ENCODE assay signal across 8 mouse cellular contexts in genomic region chr14:73143710-73144420, GRCm38 (mm10). TPM values are rescaled to one million over a fixed set of nuclear protein-coding genes. Genes with fewer than 3 reads are reported as not detected.
DNase-seq lines count a peak whose midpoint lies in the region; ATAC-seq and TF ChIP-seq lines count a peak whose summit lies in the region.

No protein-coding gene starts in this region.

- H3K27ac ChIP-seq in gastrocnemius, adult 2 months = peak overlapping the region; percentile 98
- H3K27ac ChIP-seq in ES-Bruce4 (ENCODE audit: insufficient read depth, low read length) = no peak overlapping the region
- H3K27ac ChIP-seq in forebrain, postnatal 0 days (ENCODE audit: low read depth, low read length) = peak overlapping the region; percentile 98
- H3K27ac ChIP-seq in liver, embryonic 15.5 days (replicated peaks) = peak overlapping the region; percentile 86

- H3K27me3 ChIP-seq in ES-Bruce4 (ENCODE audit: control insufficient read depth, insufficient read depth, low read length, poor library complexity, severe bottlenecking) = no peaks in the 10 kb centered on the region
- H3K27me3 ChIP-seq in forebrain, postnatal 0 days (ENCODE audit: insufficient read depth, low read length) = no peaks in the 10 kb centered on the region
- 0 out of 2 replicates have a peak, but pooled peaks cover 3% of the 10 kb centered on the region for H3K27me3 ChIP-seq in liver, embryonic 15.5 days

- no peak for ATAC-seq in forebrain, postnatal 0 days
- peak; percentile 16; the same call in 1 of the 2 replicates for ATAC-seq in liver, embryonic 15.5 days (ENCODE audit: insufficient read depth)

- peak overlapping the region; percentile 98 for H3K9ac ChIP-seq in ES-Bruce4 (ENCODE audit: low read depth, poor library complexity, severe bottlenecking)
- H3K9ac ChIP-seq in forebrain, postnatal 0 days = peak overlapping the region; percentile 98
- H3K9ac ChIP-seq in liver, embryonic 15.5 days = peak overlapping the region; percentile 76

- peak overlapping the region; percentile 83 for H3K4me3 ChIP-seq in gastrocnemius, adult 2 months
- peak overlapping the region; percentile 48 for H3K4me3 ChIP-seq in ES-Bruce4 (ENCODE audit: low read depth, low read length)
- H3K4me3 ChIP-seq in forebrain, postnatal 0 days (ENCODE audit: low read depth, low read length) = peak overlapping the region; percentile 89
- H3K4me3 ChIP-seq in liver, embryonic 15.5 days (replicated peaks) = peak overlapping the region; percentile 72

- TF ChIP-seq CTCF in gastrocnemius, adult 2 months (IDR thresholded peaks at IDR 0.05) = no peak
- no peak for TF ChIP-seq CTCF in ES-Bruce4 (IDR thresholded peaks at IDR 0.05; ENCODE audit: low read depth, low read length)
- TF ChIP-seq CTCF in forebrain, postnatal 0 days (IDR thresholded peaks at IDR 0.05; ENCODE audit: low read depth) = no peak

- H3K4me2 ChIP-seq in forebrain, postnatal 0 days (ENCODE audit: low read depth) = peak overlapping the region; percentile 75
- peak overlapping the region; percentile 88 for H3K4me2 ChIP-seq in liver, embryonic 15.5 days

- TF ChIP-seq EP300 in ES-Bruce4 (IDR thresholded peaks at IDR 0.05; ENCODE audit: insufficient read depth, low read depth, low read length) = no peak

- no peak for TF ChIP-seq POLR2A in ES-Bruce4 (IDR thresholded peaks at IDR 0.05; ENCODE audit: insufficient read depth, low read length)

- no peaks in the 10 kb centered on the region for H3K9me3 ChIP-seq in ES-Bruce4 (replicated peaks; ENCODE audit: control insufficient read depth, insufficient read depth, low read length, poor library complexity, severe bottlenecking)
- H3K9me3 ChIP-seq in forebrain, postnatal 0 days (ENCODE audit: low read length) = no peaks in the 10 kb centered on the region
- H3K9me3 ChIP-seq in liver, embryonic 15.5 days (replicated peaks) = no peaks in the 10 kb centered on the region

- no peaks in the 10 kb centered on the region for H3K4me1 ChIP-seq in ES-Bruce4 (ENCODE audit: control insufficient read depth, insufficient read depth, low read length)
- H3K4me1 ChIP-seq in forebrain, postnatal 0 days (ENCODE audit: insufficient read depth) = peaks cover 17% of the 10 kb centered on the region; the same call in 1 of the 2 replicates
- H3K4me1 ChIP-seq in liver, embryonic 15.5 days (replicated peaks) = peaks cover 21% of the 10 kb centered on the region

- WGBS in forebrain, postnatal 0 days = 33% methylated on average over 25 of the region's 25 CpGs
- WGBS in liver, embryonic 15.5 days (ENCODE audit: insufficient replicate concordance) = 35% methylated on average over 25 of the region's 25 CpGs

- H3K36me3 ChIP-seq in ES-Bruce4 (ENCODE audit: control insufficient read depth, insufficient read depth, low read length, poor library complexity, severe bottlenecking) = no peaks in the 10 kb centered on the region
- no peaks in the 10 kb centered on the region for H3K36me3 ChIP-seq in forebrain, postnatal 0 days (ENCODE audit: insufficient read depth)
- H3K36me3 ChIP-seq in liver, embryonic 15.5 days (replicated peaks) = no peaks in the 10 kb centered on the region

- DNase-seq in gastrocnemius, adult 2 months = no peak
- DNase-seq in gastrocnemius, postnatal 25 days = no peak
- DNase-seq in forebrain, postnatal 0 days = no peak
- DNase-seq in c-Kit-positive CD71-positive TER-119-positive erythroid progenitor cells, embryonic 14.5 days (ENCODE audit: low spot score) = no peak
- DNase-seq in frontal cortex, postnatal 14 days (ENCODE audit: low spot score in 2 of 2) = no peak
- DNase-seq in layer of hippocampus, postnatal 36 days = no peak

- intact Hi-C loops in gastrocnemius, adult 2 months (cut with DNase I) = loop anchor here (5.0 kb wide), 2 partner anchors 37 to 93 kb away; partner anchors contain the start of gene Lpar6

RNA-seq across cellular contexts. Expression of gene Rcbtb2, which starts 21.0 kb away (rescaled TPM):
- 10 to 100 TPM; 14.4 to 18.5 TPM for total RNA-seq in gastrocnemius, adult 2 months (2021)
- 10 to 100 TPM; 18.0 to 20.7 TPM for total RNA-seq in gastrocnemius, postnatal 25 days (2021)
- polyA plus RNA-seq in ES-Bruce4 (2011; ENCODE audit: insufficient read depth, insufficient read length, low read depth, missing spikeins) = 74.1 and 76.5 TPM in 2 replicates
- total RNA-seq in forebrain, postnatal 0 days (2014; rRNA removed) = 63.9 and 79.9 TPM in 2 replicates
- polyA plus RNA-seq in forebrain, postnatal 0 days (2015; fragmentation: Nextera tagmentation; extraction: Ambion mirVana) = 39.1 and 48.9 TPM in 2 replicates
- 16.6 and 18.9 TPM in 2 replicates for polyA plus RNA-seq in liver, embryonic 15.5 days (2015; fragmentation: Nextera tagmentation; extraction: Ambion mirVana)
- total RNA-seq in layer of hippocampus, postnatal 36 days (2021) = 10 to 100 TPM; 23.9 to 32.3 TPM
